Mouse (Mus musculus) ovary, postnatal 14 days (tissue): Measurements from ENCODE around the gene Vmn1r170.
"Not testable (repeated sequence)": the region's sequence is repeated elsewhere in the genome, so short reads cannot be mapped to it uniquely, and the experiment has no call there.

ENCODE experiments used
- DNase-seq: peaks from one replicate; pipeline ENCODE4 v3.0.0; 2022; ENCODE audit warnings: low spot score

The Vmn1r170 gene

GRCm38 (mm10) chr7:23605875-23606274 is at the start of gene Vmn1r170:
TSS of gene Vmn1r170 (plus strand) at chr7:23606175.
- not testable (repeated sequence) for DNase-seq

- not testable (repeated sequence) for DNase-seq
These were observed 30.7 kb upstream of the Vmn1r170 start, which contains the start of gene Vmn1r169 for GRCm38 (mm10) chr7:23575226-23575625. TSS of gene Vmn1r169 (plus strand) at chr7:23575526.

- DNase-seq = no peak
These were observed 24.4 kb downstream of the Vmn1r170 start, which contains the start of gene Vmn1r171 for GRCm38 (mm10) chr7:23630422-23630821. TSS of gene Vmn1r171 (plus strand) at chr7:23630722.
